Mouse (Mus musculus): ENCODE data around the gene Btnl9.
"Not testable (repeated sequence)": the region's sequence is repeated elsewhere in the genome, so short reads cannot be mapped to it uniquely, and the experiment has no call there.

Btnl9 gene

DNA sequence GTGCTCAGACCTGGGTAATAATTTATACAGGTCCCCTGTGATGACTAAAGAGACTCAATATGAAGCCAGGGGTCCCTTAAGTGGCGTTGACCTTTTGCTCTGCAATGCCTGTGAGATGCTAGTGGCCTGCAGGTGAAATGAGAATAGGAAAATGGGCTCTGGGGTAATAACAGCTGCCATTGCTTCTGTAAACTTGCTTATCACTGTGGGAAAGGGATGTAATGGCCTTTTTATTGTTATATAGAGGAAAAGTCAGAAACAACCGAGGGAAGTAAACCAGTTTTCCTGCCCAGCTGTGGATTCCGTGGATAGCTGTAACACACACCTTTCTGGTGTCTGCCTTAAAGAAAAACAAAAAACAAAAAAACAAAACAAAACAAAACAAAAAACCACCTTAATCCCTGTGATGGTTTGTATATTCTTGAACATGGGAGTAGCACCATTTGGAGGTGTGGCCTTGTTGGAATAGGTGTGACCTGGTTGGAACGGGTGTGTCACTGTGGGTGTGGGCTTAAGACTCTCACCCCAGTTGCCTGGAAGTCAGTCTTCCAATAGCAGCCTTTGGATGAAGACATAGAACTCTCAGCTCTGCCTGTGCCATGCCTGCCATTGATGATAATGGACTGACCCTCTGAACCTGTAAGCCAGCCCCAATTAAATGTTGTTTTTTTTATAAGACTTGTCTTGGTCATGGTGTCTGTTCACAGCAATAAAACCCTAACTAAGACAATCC, 10.7 kb downstream of the Btnl9 start:
- DNase-seq (ENCODE audit: low spot score) = not testable (repeated sequence)

DNA sequence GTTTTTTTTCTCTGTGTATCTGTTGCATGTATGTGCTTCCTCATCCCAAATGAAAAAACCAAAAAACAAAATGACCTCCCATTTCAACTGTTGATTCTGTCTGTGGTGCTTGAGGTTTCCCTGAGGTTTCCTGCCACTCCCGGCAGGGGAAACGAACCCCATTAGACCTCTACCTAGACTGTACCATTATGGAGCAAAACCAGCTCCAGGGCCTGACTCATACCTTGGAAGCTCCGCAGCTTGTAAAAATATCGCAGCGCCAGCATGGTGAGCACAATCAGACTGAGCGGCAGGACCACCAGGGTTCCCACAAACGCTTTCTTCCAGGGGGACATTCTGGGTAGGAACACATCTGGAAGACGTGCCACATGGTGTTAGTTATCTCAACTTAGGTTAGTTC, 11.6 kb downstream of the Btnl9 start:
- no peak for DNase-seq (ENCODE audit: low spot score)

DNA sequence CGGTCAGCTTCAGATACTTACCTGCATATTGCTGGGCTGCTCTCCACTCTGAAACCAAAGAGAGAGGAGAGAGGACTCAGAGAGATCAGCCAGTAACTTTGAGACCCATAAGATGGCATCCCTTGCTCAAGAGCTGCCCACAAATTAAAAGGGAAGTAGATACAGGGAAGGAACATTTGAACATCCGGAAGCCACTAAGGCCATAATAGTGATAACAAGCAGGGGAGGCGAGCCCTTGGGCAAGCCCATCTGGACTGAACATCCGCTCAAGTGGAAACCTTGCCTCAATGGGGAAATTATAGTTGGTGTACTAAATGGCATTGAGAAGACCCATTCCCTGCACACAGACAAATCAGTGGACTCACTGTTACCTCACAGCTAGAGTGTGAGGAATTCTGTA, 16.4 kb downstream of the Btnl9 start:
- DNase-seq (ENCODE audit: low spot score) = no peak

DNA sequence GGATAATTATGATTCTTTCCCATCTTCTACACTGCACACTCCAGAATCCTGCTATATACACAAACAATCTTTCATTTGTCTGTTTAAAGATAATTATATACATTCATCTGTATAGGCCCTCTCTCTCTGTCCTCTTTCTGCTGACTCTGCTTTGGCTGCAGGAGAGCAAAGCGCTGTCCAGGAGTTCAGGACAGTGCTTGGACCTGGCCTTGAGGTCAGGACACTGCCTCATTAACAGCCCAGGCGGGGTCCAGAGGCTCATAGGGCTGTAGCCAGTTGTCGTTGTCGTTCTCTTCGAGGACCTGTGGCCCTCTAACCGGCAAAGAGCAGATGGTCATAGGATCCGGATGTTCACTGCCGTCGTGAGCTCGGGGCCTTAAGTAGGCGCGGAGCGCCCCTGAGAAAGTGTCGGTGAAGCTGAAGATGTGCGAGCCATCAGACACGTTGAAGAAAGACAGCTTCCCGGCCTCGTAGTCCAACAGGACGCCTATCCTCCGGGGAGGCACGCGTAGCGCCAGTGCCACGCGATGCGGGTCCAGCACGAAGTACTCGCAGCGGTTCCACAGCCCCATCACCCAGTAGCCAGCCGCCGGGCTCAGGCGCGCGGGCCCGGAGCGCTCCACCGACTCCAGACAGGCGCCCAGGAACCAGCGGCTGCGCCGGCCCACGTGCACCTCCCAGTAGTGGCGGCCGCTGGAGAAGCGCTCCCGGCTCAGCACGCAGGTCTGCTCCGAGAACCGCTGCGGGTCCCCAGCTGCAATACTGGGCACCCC, 17.9 kb downstream of the Btnl9 start:
- no peak for DNase-seq (ENCODE audit: low spot score)

DNA sequence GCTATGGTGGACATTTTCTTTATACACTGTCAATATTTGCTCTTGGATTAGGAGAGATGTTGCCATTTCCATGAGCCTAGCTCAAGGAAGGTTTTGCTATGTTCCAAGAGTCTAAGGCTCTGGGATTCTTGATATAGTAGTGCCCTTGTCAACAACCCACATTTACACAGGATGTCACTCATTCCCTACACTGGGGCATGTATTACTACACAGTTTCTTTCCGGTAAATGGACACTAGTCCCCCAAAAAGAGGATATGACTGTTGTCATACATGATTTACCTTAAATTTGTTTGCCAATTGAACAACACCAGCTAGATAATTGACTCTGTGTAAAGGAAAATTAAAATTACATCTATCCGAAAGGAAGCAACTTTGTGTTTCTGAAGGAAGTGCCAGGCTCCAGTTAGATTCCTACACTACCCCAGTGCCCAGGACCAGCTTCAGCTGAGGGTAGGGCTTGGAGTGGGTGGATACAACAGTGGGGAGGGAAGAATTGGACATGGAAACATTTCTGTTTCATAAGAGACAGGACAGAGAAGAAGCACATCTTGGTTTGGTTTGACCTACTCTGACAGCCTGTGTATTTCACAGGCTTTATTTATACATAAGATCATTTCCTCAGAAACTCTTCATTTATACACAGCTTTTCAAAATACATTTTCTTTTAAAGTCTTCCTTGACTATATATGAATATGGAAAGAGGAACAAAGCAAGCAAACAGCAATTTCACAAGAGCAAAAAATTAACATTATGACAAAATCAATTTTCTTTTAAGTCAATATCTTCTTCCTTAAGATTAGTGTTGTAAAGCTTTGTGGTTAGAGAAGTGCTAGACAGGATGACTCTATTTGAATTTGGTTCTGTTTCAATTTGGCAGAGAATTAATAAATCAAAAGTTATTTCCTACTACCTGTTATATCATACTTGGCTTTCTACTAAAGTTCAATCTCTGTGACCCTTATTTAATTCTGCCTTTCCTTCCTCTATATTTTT, 29.8 kb downstream of the Btnl9 start:
- DNase-seq (ENCODE audit: low spot score) = no peak

DNA sequence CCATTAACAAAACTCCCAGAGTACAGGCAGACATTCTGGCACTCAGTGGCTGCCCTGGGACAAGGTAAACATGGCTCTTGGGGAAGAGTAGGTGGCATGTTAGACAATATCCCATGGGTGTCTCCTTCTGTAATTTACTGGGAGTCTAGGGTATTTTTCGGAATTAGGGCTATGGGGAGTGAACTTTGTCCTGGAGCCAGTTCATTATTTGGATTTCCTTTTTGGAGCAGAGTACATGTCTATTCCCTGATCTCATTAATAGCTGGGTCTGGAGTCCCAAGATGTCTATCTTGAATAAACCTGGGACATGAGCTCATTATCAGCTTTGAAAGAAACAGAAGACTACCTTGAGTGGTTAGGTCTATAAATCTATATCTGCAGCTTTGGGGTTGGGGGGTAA, 32.9 kb downstream of the Btnl9 start, which contains the start of gene Olfr1394:
Olfr1394 (plus strand) TSS at position 301 of the 400 bp plus-strand sequence.
- DNase-seq (ENCODE audit: low spot score) = no peak

DNA sequence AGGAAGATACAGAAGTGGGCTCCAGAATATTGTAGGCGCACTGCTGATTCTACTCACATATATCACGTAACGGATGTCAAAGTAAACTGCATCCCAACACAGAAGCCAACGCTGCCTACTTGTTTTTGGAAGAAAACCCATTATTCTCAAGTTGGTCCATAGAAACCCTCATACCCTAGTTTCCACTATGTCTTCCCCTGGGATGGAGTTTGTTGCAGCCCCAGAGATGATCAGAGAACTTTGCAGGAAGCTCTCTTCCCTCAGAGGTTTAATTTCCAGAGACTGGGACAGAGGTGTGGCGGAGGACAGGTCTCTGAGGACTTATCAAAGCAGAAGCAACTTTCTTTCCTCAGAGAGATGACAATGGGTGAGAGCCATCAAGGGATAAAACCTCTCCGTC, 45.0 kb downstream of the Btnl9 start, which contains the start of gene Olfr1395:
Olfr1395 (plus strand) TSS at position 301 of the 400 bp plus-strand sequence.
- DNase-seq (ENCODE audit: low spot score) = no peak

DNA sequence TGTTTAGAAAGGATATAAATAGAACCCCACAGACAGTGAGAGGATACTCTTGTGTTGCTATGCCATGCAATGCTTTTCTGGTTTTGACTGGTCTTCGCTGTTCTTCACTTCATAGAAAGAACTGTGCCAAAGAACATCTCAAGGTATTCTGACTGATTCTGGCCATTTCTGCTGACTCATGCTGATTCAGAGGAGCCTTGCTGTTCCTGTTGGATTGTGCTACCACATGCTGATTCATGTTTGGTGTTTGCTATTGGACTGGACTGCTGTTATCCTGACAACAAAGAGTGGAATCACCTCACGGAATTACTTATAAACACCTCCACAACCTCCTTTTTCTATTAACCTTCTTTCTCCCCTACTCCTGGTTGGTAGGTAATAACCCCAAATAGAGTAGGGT, 62.8 kb downstream of the Btnl9 start:
- no peak for DNase-seq (ENCODE audit: low spot score)

DNA sequence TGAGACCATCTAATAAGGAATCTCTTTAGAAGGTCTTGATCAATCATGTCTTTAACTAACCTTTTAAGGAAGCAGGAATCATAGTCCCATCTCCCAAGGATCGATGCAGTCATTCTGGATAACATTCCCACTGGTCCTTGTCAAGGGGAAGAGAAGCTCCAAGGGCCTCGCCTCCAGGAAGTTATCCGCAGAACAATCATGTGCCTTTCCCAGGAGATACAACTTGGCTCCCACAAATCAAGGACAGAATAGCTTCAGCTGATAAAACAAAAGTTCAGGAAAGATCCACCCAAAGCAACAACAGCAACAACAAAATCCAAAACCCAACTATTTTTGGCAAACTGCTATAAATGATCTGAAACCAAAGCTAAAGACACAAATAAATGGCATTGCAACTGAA, 67.3 kb downstream of the Btnl9 start:
- no peak for DNase-seq (ENCODE audit: low spot score)
